Mouse (Mus musculus) forebrain, embryonic 16.5 days (tissue): ENCODE data around the gene Themis2. TPM values are rescaled to one million over a fixed set of nuclear protein-coding genes. Genes with fewer than 3 reads are reported as not detected.
"Not testable (repeated sequence)": the region's sequence is repeated elsewhere in the genome, so short reads cannot be mapped to it uniquely, and the experiment has no call there.

Experiments used
- ATAC-seq: fragments of 200-750 bp; cut with Nextera tagmentation; 2 replicates; pipeline ENCODE4 v1.8.0; 2017; ENCODE audit warnings: mild to moderate bottlenecking, moderate library complexity
- H3K27ac ChIP-seq: fragments of 300-500 bp; sonication (generic); 2 replicates; pipeline ENCODE4 v1.5.1; 2014; ENCODE audit warnings: low read length, control low read depth
- H3K27me3 ChIP-seq: fragments of 300-500 bp; sonication (generic); replicated peaks from 2 replicates; pipeline ENCODE4 v1.6.1; 2014; ENCODE audit warnings: low read length; ENCODE audit not compliant: control insufficient read depth, insufficient read depth
- H3K36me3 ChIP-seq: fragments of 300-500 bp; sonication (generic); 2 replicates; pipeline ENCODE4 v1.6.1; 2014; ENCODE audit not compliant: control insufficient read depth, insufficient read depth
- H3K4me1 ChIP-seq: fragments of 300-500 bp; sonication (generic); replicated peaks from 2 replicates; pipeline ENCODE4 v1.6.1; 2014; ENCODE audit warnings: low read length; ENCODE audit not compliant: control insufficient read depth, insufficient read depth
- H3K4me2 ChIP-seq: fragments of 300-500 bp; sonication (generic); 2 replicates; pipeline ENCODE4 v1.6.1; 2014; ENCODE audit warnings: mild to moderate bottlenecking, low read length, control low read depth
- H3K4me3 ChIP-seq: fragments of 300-500 bp; sonication (generic); replicated peaks from 2 replicates; pipeline ENCODE4 v1.5.1; 2014; ENCODE audit warnings: mild to moderate bottlenecking, low read length, control low read depth
- H3K9ac ChIP-seq: fragments of 300-500 bp; sonication (generic); replicated peaks from 2 replicates; pipeline ENCODE4 v1.6.1; 2014; ENCODE audit warnings: low read depth, low read length, control low read depth
- H3K9me3 ChIP-seq: fragments of 300-500 bp; sonication (generic); 2 replicates; pipeline ENCODE4 v1.6.1; 2016; ENCODE audit warnings: low read length; ENCODE audit not compliant: control insufficient read depth
- WGBS: fragments of 180-500 bp; shearing (Covaris S2); extraction: QIAGEN DNeasy Blood & Tissue Kit; methylation state at CpG from one replicate; pipeline ENCODE4 v1.1.7; 2014; 5-methylcytosine and 5-hydroxymethylcytosine counted together
- polyA plus RNA-seq: library from polyadenylated mRNA; unstranded; fragments of >200 nt; fragmentation: Nextera tagmentation; extraction: Ambion mirVana; gene quantifications from 2 replicates; pipeline ENCODE4 v1.2.1, GENCODE M21; 2015

Gene Themis2
- polyA plus RNA-seq, 1 experiment from 2014 or later = 0.18 TPM

GRCm38 (mm10) chr4:132793322-132794004, 2.7 kb downstream of the Themis2 start:
- not testable (repeated sequence) for H3K4me2 ChIP-seq, H3K9me3 ChIP-seq, H3K4me1 ChIP-seq, H3K27ac ChIP-seq, ATAC-seq, H3K9ac ChIP-seq, H3K36me3 ChIP-seq, H3K4me3 ChIP-seq
- 89% methylated on average over 8 of the region's 9 CpGs for WGBS
- H3K27me3 ChIP-seq = peaks cover 10% of the 10 kb centered on the region

GRCm38 (mm10) chr4:132789731-132790130, 6.5 kb downstream of the Themis2 start:
- no peak overlapping the region for H3K9ac ChIP-seq
- H3K9me3 ChIP-seq = no peaks in the 10 kb centered on the region
- H3K36me3 ChIP-seq = no peaks in the 10 kb centered on the region
- H3K27me3 ChIP-seq = peaks cover 1% of the 10 kb centered on the region; the same call in 1 of the 2 replicates
- no peak overlapping the region for H3K4me2 ChIP-seq
- 84% methylated on average over 8 of the region's 8 CpGs for WGBS
- no peak for ATAC-seq
- no peaks in the 10 kb centered on the region for H3K4me1 ChIP-seq
- H3K4me3 ChIP-seq = no peak overlapping the region
- no peak overlapping the region for H3K27ac ChIP-seq

- no peak for ATAC-seq
- H3K4me3 ChIP-seq = no peak overlapping the region
- H3K27me3 ChIP-seq = no peaks in the 10 kb centered on the region
- no peak overlapping the region for H3K9ac ChIP-seq
- no peak overlapping the region for H3K27ac ChIP-seq
- 93% methylated on average over 13 of the region's 13 CpGs for WGBS
- H3K9me3 ChIP-seq = no peaks in the 10 kb centered on the region
- no peak overlapping the region for H3K4me2 ChIP-seq
- H3K4me1 ChIP-seq = no peaks in the 10 kb centered on the region
- no peaks in the 10 kb centered on the region for H3K36me3 ChIP-seq
Observed at GRCm38 (mm10) chr4:132785228-132785627, 11.0 kb downstream of the Themis2 start.

- Histone ChIP-seq H3K4me2 (no peak overlapping the region), H3K36me3 (no peaks in the 10 kb centered on the region; the same call in none of the 2 replicates), H3K27ac (no peak overlapping the region), H3K9me3 (no peaks in the 10 kb centered on the region), H3K4me3 (no peak overlapping the region), H3K4me1 (no peaks in the 10 kb centered on the region), H3K9ac (no peak overlapping the region), H3K27me3 (no peaks in the 10 kb centered on the region)
- WGBS = 82% methylated on average over 2 of the region's 2 CpGs
- no peak for ATAC-seq
Observed at GRCm38 (mm10) chr4:132783732-132784131, 12.5 kb downstream of the Themis2 start.

- Histone ChIP-seq H3K9me3 (no peaks in the 10 kb centered on the region), H3K4me3 (no peak overlapping the region), H3K4me1 (no peaks in the 10 kb centered on the region), H3K4me2 (no peak overlapping the region), H3K27ac (no peak overlapping the region), H3K36me3 (peaks cover 9% of the 10 kb centered on the region), H3K27me3 (no peaks in the 10 kb centered on the region), H3K9ac (no peak overlapping the region)
- 91% methylated on average over 4 of the region's 4 CpGs for WGBS
- ATAC-seq = no peak
Observed at GRCm38 (mm10) chr4:132780288-132780687, 15.9 kb downstream of the Themis2 start.

GRCm38 (mm10) chr4:132778562-132779201, 17.5 kb downstream of the Themis2 start:
- Histone ChIP-seq H3K4me2 (no peak overlapping the region), H3K4me3 (no peak overlapping the region), H3K27ac (no peak overlapping the region), H3K27me3 (no peaks in the 10 kb centered on the region), H3K36me3 (peaks cover 19% of the 10 kb centered on the region), H3K4me1 (no peaks in the 10 kb centered on the region), H3K9ac (no peak overlapping the region), H3K9me3 (no peaks in the 10 kb centered on the region)
- ATAC-seq = no peak
- 94% methylated on average over 6 of the region's 6 CpGs for WGBS

- Histone ChIP-seq H3K9me3 (no peaks in the 10 kb centered on the region), H3K9ac (no peak overlapping the region), H3K4me3 (no peak overlapping the region), H3K4me1 (no peaks in the 10 kb centered on the region), H3K27me3 (no peaks in the 10 kb centered on the region), H3K27ac (no peak overlapping the region), H3K36me3 (peaks cover 20% of the 10 kb centered on the region), H3K4me2 (no peak overlapping the region)
- WGBS = 84% methylated on average over 5 of the region's 5 CpGs
- ATAC-seq = no peak
Observed at GRCm38 (mm10) chr4:132776764-132777163, 19.4 kb downstream of the Themis2 start.

GRCm38 (mm10) chr4:132774905-132775304, 21.3 kb downstream of the Themis2 start:
- Histone ChIP-seq H3K9ac (no peak overlapping the region), H3K27me3 (no peaks in the 10 kb centered on the region), H3K4me3 (no peak overlapping the region), H3K4me2 (no peak overlapping the region), H3K4me1 (no peaks in the 10 kb centered on the region), H3K27ac (no peak overlapping the region), H3K36me3 (peaks cover 20% of the 10 kb centered on the region), H3K9me3 (no peaks in the 10 kb centered on the region)
- no peak for ATAC-seq
- 83% methylated on average over 3 of the region's 3 CpGs for WGBS

GRCm38 (mm10) chr4:132771776-132772175, 24.4 kb downstream of the Themis2 start:
- H3K4me1 ChIP-seq = peaks cover 11% of the 10 kb centered on the region
- 93% methylated on average over 9 of the region's 9 CpGs for WGBS
- H3K9ac ChIP-seq = no peak overlapping the region
- H3K27ac ChIP-seq = no peak overlapping the region
- no peaks in the 10 kb centered on the region for H3K9me3 ChIP-seq
- H3K27me3 ChIP-seq = no peaks in the 10 kb centered on the region
- H3K4me2 ChIP-seq = no peak overlapping the region
- H3K36me3 ChIP-seq = peaks cover 20% of the 10 kb centered on the region
- H3K4me3 ChIP-seq = no peak overlapping the region
- ATAC-seq = no peak
